Mouse (Mus musculus): ENCODE measurements around the gene Olfr309.
"Not testable (repeated sequence)": the region's sequence is repeated elsewhere in the genome, so short reads cannot be mapped to it uniquely, and the experiment has no call there.

The Olfr309 gene

GRCm38 (mm10) chr7:86313608-86314007, at the start of gene Olfr309:
TSS of gene Olfr309 (minus strand) at chr7:86313708.
- no peak for DNase-seq (ENCODE audit: low read depth, low spot score)

- DNase-seq (ENCODE audit: low read depth, low spot score), result not testable (repeated sequence)
These were observed 32.8 kb upstream of the Olfr309 start for GRCm38 (mm10) chr7:86346296-86346695.

- no peak for DNase-seq (ENCODE audit: low read depth, low spot score)
These were observed 30.7 kb upstream of the Olfr309 start for GRCm38 (mm10) chr7:86344253-86344652.

GRCm38 (mm10) chr7:86342881-86343565, 29.5 kb upstream of the Olfr309 start:
- DNase-seq (ENCODE audit: low read depth, low spot score), result no peak

GRCm38 (mm10) chr7:86337486-86337885, 24.0 kb upstream of the Olfr309 start, which contains the start of gene Olfr307:
TSS of gene Olfr307 (minus strand) at chr7:86337586.
- DNase-seq (ENCODE audit: low read depth, low spot score), result no peak

GRCm38 (mm10) chr7:86325530-86325929, 12.0 kb upstream of the Olfr309 start, which contains the start of gene Olfr308:
TSS of gene Olfr308 (minus strand) at chr7:86325630.
- no peak for DNase-seq (ENCODE audit: low read depth, low spot score)

GRCm38 (mm10) chr7:86321323-86321722, 7.8 kb upstream of the Olfr309 start:
- no peak for DNase-seq (ENCODE audit: low read depth, low spot score)

GRCm38 (mm10) chr7:86277072-86277471, 36.4 kb downstream of the Olfr309 start, which contains the start of gene Olfr310:
TSS of gene Olfr310 (minus strand) at chr7:86277172.
- no peak for DNase-seq (ENCODE audit: low read depth, low spot score)

All from CD4-positive helper T cell, adult 2 months (primary cell).